Mouse (Mus musculus) E14TG2a.4 (cell line): ENCODE data around the gene Eid3.

Experiments
- CTCF ChIP-seq: conservative IDR thresholded peaks from 2 replicates; pipeline ENCODE4 v1.5.1; 2014; ENCODE audit warnings: low read length
- NANOG ChIP-seq: IDR thresholded peaks from 2 replicates; pipeline ENCODE4 v1.6.1; 2014; ENCODE audit warnings: borderline replicate concordance, low read length, mixed read lengths
- POU5F1 ChIP-seq: IDR thresholded peaks from 2 replicates; pipeline ENCODE4 v1.6.1; 2014; ENCODE audit warnings: low read length, borderline replicate concordance

DNA sequence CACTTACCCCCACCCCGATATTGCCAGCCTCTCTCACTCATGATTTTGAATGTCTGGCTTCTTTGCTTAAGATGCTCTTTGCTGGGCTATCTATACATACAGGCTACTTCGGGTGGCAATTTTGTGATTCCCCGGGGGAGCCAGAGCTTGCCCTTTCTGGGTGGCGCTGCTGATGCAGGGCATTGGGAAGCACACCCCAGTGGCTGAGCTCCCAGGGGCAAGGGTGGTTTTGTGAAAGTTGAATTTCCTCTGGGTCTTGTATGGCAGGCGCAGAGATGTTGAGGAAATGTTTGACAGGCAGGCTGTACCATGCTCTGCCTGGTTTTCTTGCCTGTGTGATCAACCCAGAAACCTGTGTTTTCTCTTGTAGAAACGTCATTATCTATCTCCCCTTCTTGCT is 47.8 kb upstream of the Eid3 start:
- TF ChIP-seq CTCF (no peak), NANOG (no peak), POU5F1 (no peak)
